Mouse (Mus musculus) heart, embryonic 11.5 days (tissue): ENCODE measurements at regions not wholly inside any gene's neighbourhood (a gene's known extent, or its start where the extent isn't known, plus 50 kb on each side); places are given as distances from the start of the nearest gene placed in this dataset.

ENCODE experiments used
- ATAC-seq: fragments of 200-750 bp; cut with Nextera tagmentation; replicated peaks from 2 replicates; pipeline ENCODE4 v1.8.0; 2017; ENCODE audit warnings: moderate library complexity; ENCODE audit not compliant: insufficient number of reproducible peaks, low FRiP score, low TSS enrichment
- H3K27ac ChIP-seq: fragments of 300-500 bp; sonication (generic); 2 replicates; pipeline ENCODE4 v1.5.1; 2014; ENCODE audit warnings: mild to moderate bottlenecking, low read depth, low read length
- H3K27me3 ChIP-seq: fragments of 300-500 bp; sonication (generic); 2 replicates; pipeline ENCODE4 v1.6.1; 2014; ENCODE audit warnings: mild to moderate bottlenecking, low read length, mixed read lengths; ENCODE audit not compliant: control insufficient read depth, insufficient read depth
- H3K36me3 ChIP-seq: fragments of 300-500 bp; sonication (generic); 2 replicates; pipeline ENCODE4 v1.6.1; 2014; ENCODE audit warnings: mild to moderate bottlenecking, low read length, moderate library complexity, mixed read lengths; ENCODE audit not compliant: control insufficient read depth, insufficient read depth
- H3K4me1 ChIP-seq: fragments of 300-500 bp; sonication (generic); 2 replicates; pipeline ENCODE4 v1.6.1; 2014; ENCODE audit warnings: low read length; ENCODE audit not compliant: control insufficient read depth, insufficient read depth
- H3K4me2 ChIP-seq: fragments of 300-500 bp; sonication (generic); 2 replicates; pipeline ENCODE4 v1.6.1; 2014; ENCODE audit warnings: mild to moderate bottlenecking, moderate library complexity
- H3K4me3 ChIP-seq: fragments of 300-500 bp; sonication (generic); 2 replicates; pipeline ENCODE4 v1.5.1; 2014; ENCODE audit warnings: low read depth, low read length
- H3K9ac ChIP-seq: fragments of 300-500 bp; sonication (generic); 2 replicates; pipeline ENCODE4 v1.6.1; 2014; ENCODE audit warnings: mild to moderate bottlenecking, low read depth, low read length, moderate library complexity
- H3K9me3 ChIP-seq: fragments of 300-500 bp; sonication (generic); replicated peaks from 2 replicates; pipeline ENCODE4 v1.6.1; 2016; ENCODE audit warnings: low read length; ENCODE audit not compliant: control insufficient read depth
- WGBS: fragments of 180-500 bp; shearing (Covaris S2); extraction: QIAGEN DNeasy Blood & Tissue Kit; methylation state at CpG from one replicate; pipeline ENCODE4 v1.1.7; 2014; ENCODE audit not compliant: insufficient replicate concordance; 5-methylcytosine and 5-hydroxymethylcytosine counted together

DNA sequence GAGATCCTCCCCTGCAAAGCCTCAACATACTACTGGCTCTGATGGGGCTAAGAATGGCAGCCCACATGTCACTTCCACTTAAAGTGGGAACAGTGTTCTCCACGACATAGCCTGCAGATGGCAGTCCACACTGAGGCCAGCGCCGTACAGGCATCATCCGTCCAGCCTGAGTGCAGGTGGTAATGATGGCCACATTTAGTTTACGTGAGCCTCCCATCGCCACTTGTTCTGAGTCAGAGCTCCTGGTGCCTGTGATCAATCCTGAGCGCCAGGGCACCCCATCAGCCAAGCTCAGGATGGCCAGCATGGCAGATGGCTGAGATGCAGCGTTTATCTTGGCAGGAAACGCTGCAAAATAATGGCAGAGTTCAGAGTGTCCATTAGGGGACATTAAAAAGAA lies 159.6 kb downstream of the Adgrd1 start:
- H3K36me3 ChIP-seq = no peaks in the 10 kb centered on the region
- peaks cover 3% of the 10 kb centered on the region; the same call in 1 of the 2 replicates for H3K4me1 ChIP-seq
- H3K4me2 ChIP-seq = no peak overlapping the region
- H3K27me3 ChIP-seq = no peaks in the 10 kb centered on the region
- H3K9ac ChIP-seq = no peak overlapping the region
- H3K9me3 ChIP-seq = no peaks in the 10 kb centered on the region
- no peak for ATAC-seq
- no peak overlapping the region for H3K4me3 ChIP-seq
- no peak overlapping the region for H3K27ac ChIP-seq
- WGBS = 75% methylated on average over 9 of the region's 9 CpGs

DNA sequence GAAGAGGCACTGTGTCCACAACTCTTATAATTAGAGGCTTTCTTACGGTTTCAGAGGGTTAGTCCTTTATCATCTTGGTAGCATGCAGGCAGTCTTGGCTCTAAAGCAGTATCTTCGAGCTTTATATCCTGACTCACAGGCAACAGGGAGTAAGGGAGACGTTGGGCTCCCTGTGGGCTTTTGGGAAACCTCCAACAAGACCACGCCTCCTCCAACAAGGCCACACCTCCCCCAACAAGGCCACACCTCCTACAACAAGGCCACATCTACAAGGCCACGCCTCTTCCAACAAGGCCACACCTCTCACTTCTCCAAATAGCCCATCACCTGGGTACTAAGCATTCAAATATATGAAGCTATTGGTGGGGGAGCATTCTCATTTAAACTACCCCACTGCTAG lies 160.7 kb downstream of the Adgrd1 start:
- WGBS = 56% methylated on average over 5 of the region's 5 CpGs
- no peak overlapping the region for H3K4me2 ChIP-seq
- no peaks in the 10 kb centered on the region for H3K9me3 ChIP-seq
- no peak overlapping the region for H3K4me3 ChIP-seq
- H3K27ac ChIP-seq = no peak overlapping the region
- no peak for ATAC-seq
- H3K9ac ChIP-seq = no peak overlapping the region
- no peaks in the 10 kb centered on the region for H3K27me3 ChIP-seq
- H3K4me1 ChIP-seq = peaks cover 3% of the 10 kb centered on the region; the same call in 1 of the 2 replicates
- no peaks in the 10 kb centered on the region for H3K36me3 ChIP-seq

DNA sequence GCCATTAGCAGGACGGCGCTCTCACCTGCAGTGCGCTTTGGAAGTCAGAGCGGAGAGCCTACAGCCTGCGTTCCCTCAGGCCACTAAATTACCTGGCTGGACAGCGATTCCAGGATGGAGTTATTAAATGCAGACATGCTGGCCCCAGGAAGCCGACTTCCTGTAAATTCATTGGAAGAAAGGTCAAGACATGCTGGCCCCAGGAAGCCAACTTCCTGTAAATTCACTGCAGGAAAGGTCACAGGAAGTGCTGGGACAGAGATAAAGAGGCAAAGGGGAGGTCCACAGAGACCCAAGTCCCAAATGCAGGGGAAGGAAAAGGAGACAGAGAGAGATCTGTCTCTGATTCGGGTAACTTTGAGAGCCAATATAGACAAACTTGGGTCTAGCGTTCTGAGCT lies 164.1 kb downstream of the Adgrd1 start:
- no peak overlapping the region for H3K4me3 ChIP-seq
- 56% methylated on average over 9 of the region's 9 CpGs for WGBS
- H3K9me3 ChIP-seq = no peaks in the 10 kb centered on the region
- no peak overlapping the region for H3K4me2 ChIP-seq
- H3K9ac ChIP-seq = no peak overlapping the region
- no peaks in the 10 kb centered on the region for H3K27me3 ChIP-seq
- no peak overlapping the region for H3K27ac ChIP-seq
- ATAC-seq = no peak
- peaks cover 3% of the 10 kb centered on the region; the same call in 1 of the 2 replicates for H3K4me1 ChIP-seq
- no peaks in the 10 kb centered on the region for H3K36me3 ChIP-seq

DNA sequence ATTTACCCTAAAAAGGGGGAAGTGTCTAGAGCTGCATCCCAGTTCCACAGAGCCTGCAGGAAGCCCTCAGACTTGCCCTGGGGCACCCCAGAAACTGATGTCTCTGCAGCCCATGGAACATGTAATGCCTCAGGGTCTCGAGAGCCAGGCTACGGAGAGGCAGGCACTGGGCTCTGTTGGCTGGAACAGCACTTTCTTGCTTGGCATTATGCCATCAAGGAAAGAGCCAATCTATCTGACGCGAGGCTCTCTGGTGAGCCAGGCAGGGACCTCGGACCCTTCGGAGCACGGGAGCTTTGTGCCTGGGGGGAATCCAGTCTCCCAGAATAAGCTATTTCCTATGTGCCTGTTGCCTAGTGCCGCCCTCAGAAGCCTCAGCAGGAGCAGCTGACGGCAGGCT lies 166.6 kb downstream of the Adgrd1 start:
- 37% methylated on average over 9 of the region's 9 CpGs for WGBS
- H3K4me1 ChIP-seq = peaks cover 3% of the 10 kb centered on the region; the same call in 1 of the 2 replicates
- ATAC-seq = no peak
- H3K4me2 ChIP-seq = no peak overlapping the region
- H3K27me3 ChIP-seq = no peaks in the 10 kb centered on the region
- H3K27ac ChIP-seq = no peak overlapping the region
- H3K36me3 ChIP-seq = no peaks in the 10 kb centered on the region
- no peak overlapping the region for H3K4me3 ChIP-seq
- H3K9me3 ChIP-seq = no peaks in the 10 kb centered on the region
- H3K9ac ChIP-seq = no peak overlapping the region

DNA sequence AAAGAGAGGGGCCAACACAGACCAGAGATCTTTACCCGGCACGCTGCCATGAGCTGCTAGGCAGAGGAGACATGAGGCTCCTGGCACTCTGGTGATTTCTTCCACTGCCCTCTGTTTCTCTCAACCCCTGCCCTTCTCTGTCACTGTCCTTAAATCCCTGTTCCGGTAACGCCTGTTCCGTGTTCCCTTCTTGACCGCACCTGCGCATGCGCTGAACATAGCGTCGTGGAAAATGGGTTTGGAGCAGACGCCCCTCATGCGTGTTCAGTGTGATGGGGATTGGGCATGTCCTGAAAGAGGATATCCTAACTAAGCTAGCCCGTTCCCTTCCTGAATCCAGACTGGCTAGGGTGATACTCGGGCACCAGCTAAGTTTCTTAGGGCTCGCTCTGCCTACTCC lies 167.8 kb downstream of the Adgrd1 start:
- Histone ChIP-seq H3K4me2 (no peak overlapping the region), H3K4me3 (no peak overlapping the region), H3K9me3 (no peaks in the 10 kb centered on the region), H3K36me3 (no peaks in the 10 kb centered on the region), H3K27ac (no peak overlapping the region), H3K27me3 (peaks cover 2% of the 10 kb centered on the region), H3K9ac (no peak overlapping the region), H3K4me1 (peaks cover 3% of the 10 kb centered on the region; the same call in 1 of the 2 replicates)
- 89% methylated on average over 15 of the region's 15 CpGs for WGBS
- no peak for ATAC-seq

DNA sequence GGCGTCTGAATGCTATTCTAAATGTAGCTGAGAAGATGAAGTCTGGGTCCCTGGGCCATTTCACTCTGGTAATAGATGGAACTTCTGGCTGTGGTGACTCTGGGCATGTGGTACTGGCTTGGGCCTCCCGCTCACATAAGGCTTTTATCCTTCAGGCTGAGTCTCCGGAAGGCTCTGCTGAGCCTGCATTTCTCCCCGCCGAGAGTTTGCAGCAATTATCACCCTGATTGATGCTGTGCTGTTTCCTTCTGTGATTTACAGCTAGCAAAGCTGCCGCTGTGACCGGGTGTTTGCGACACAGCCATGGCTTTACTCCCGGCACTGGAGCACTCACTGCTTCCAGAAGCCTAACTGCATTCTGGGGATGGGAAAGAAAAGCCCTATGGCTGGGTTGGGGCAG lies 171.9 kb downstream of the Adgrd1 start:
- Histone ChIP-seq H3K27ac (no peak overlapping the region), H3K36me3 (no peaks in the 10 kb centered on the region), H3K4me3 (no peak overlapping the region), H3K4me2 (no peak overlapping the region), H3K9me3 (no peaks in the 10 kb centered on the region), H3K4me1 (no peaks in the 10 kb centered on the region), H3K27me3 (peaks cover 13% of the 10 kb centered on the region), H3K9ac (no peak overlapping the region)
- 22% methylated on average over 9 of the region's 9 CpGs for WGBS
- ATAC-seq = no peak

DNA sequence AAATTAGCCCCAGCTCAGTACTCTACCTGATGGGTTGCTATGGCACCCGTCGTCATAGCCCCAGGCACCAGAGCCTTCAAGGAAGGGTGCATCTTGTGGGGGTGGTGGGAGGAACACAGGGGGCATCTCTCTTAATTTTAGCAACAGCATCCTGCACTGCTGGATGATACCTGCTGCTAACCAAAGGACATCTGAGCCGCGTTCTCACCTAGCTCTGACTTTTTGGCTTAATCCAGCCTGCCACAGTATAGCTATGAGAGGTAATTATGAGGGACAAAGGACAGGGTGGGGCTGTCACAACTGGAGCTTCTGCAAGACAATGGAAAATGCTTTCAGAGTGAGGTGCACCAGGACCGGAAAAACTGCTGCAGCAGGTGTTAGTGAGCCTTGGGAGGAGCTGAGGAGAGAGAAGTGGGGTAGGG lies 173.5 kb downstream of the Adgrd1 start:
- H3K4me3 ChIP-seq = no peak overlapping the region
- WGBS = 17% methylated on average over 5 of the region's 5 CpGs
- H3K27me3 ChIP-seq = peaks cover 13% of the 10 kb centered on the region
- no peaks in the 10 kb centered on the region for H3K36me3 ChIP-seq
- H3K9ac ChIP-seq = no peak overlapping the region
- no peak overlapping the region for H3K27ac ChIP-seq
- no peaks in the 10 kb centered on the region for H3K9me3 ChIP-seq
- no peaks in the 10 kb centered on the region for H3K4me1 ChIP-seq
- ATAC-seq = no peak
- H3K4me2 ChIP-seq = no peak overlapping the region

DNA sequence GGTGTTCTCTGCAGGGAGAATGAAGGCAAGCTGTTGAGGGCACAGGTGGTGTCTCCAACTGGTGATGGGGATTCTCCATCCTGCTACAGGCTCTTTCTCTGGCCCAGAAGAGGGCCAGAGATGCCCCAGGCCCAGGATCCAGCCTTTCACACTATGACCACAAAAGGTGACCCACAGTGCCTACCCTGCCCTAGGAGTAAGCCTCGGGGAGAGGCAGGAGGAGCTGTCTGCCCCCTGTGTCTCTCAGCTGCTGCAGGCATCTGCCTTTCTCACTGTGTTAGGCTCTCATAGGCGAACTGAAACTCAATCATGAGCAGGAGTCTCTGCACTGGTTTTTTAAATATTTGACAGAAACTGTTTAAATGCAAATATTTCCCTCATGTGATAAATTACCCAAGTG lies 184.9 kb downstream of the Adgrd1 start:
- H3K4me1 ChIP-seq = no peaks in the 10 kb centered on the region
- H3K9ac ChIP-seq = no peak overlapping the region
- 27% methylated on average over 2 of the region's 2 CpGs for WGBS
- H3K4me2 ChIP-seq = no peak overlapping the region
- H3K9me3 ChIP-seq = no peaks in the 10 kb centered on the region
- H3K4me3 ChIP-seq = no peak overlapping the region
- H3K36me3 ChIP-seq = no peaks in the 10 kb centered on the region
- ATAC-seq = no peak
- H3K27ac ChIP-seq = no peak overlapping the region
- H3K27me3 ChIP-seq = peaks cover 11% of the 10 kb centered on the region

DNA sequence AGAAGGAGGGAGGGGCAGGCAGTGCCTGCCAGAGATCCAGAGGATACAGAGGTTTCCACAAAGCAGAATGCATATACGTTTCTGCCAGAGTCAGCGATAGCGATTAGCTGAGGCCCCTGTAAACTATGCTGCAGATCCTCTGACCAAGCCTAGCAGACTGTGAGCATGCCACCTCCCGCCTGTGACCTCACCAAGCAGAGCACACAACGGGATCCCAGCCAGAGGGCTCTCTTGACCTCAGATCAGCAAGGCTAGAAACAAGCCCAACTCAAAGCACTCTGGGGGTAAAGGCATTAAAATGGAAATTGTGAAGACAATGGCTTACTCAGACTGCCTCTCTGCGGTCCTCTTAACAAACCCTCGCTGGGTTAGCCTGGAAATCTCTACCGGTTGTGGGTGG lies 185.6 kb downstream of the Adgrd1 start:
- Histone ChIP-seq H3K9ac (no peak overlapping the region), H3K9me3 (no peaks in the 10 kb centered on the region), H3K36me3 (no peaks in the 10 kb centered on the region), H3K27ac (no peak overlapping the region), H3K4me1 (no peaks in the 10 kb centered on the region), H3K4me3 (no peak overlapping the region), H3K27me3 (peaks cover 11% of the 10 kb centered on the region), H3K4me2 (no peak overlapping the region)
- no peak for ATAC-seq
- WGBS = 7% methylated on average over 8 of the region's 8 CpGs
